Mouse (Mus musculus) limb, embryonic 11.5 days (tissue): ENCODE data around the gene Gm49380. TPM values are rescaled to one million over a fixed set of nuclear protein-coding genes. Genes with fewer than 3 reads are reported as not detected.
A peak's percentile ranks its signal among the peaks of the same experiment; 100 is the strongest.

Experiments used
- ATAC-seq: fragments of 200-750 bp; cut with Nextera tagmentation; 2 replicates; pipeline ENCODE4 v1.8.0; 2017; ENCODE audit warnings: low read depth; ENCODE audit not compliant: insufficient number of reproducible peaks, low FRiP score, low TSS enrichment
- DNase-seq: peaks from one replicate; pipeline ENCODE4 v3.0.0-alpha.2; 2015; ENCODE audit warnings: low spot score
- H3K27ac ChIP-seq: fragments of 300-500 bp; sonication (generic); replicated peaks from 2 replicates; pipeline ENCODE4 v1.5.1; 2014; ENCODE audit warnings: low read depth, mild to moderate bottlenecking, low read length
- H3K27me3 ChIP-seq: fragments of 300-500 bp; sonication (generic); 2 replicates; pipeline ENCODE4 v1.6.1; 2014; ENCODE audit warnings: mild to moderate bottlenecking, low read length, mixed read lengths; ENCODE audit not compliant: control insufficient read depth, insufficient read depth
- H3K36me3 ChIP-seq: fragments of 300-500 bp; sonication (generic); 2 replicates; pipeline ENCODE4 v1.6.1; 2014; ENCODE audit warnings: mild to moderate bottlenecking, low read length, moderate library complexity, mixed read lengths; ENCODE audit not compliant: control insufficient read depth, insufficient read depth
- H3K4me1 ChIP-seq: fragments of 300-500 bp; sonication (generic); 2 replicates; pipeline ENCODE4 v1.6.1; 2014; ENCODE audit warnings: low read length, mixed read lengths; ENCODE audit not compliant: control insufficient read depth, insufficient read depth
- H3K4me2 ChIP-seq: fragments of 300-500 bp; sonication (generic); 2 replicates; pipeline ENCODE4 v1.6.1; 2014; ENCODE audit warnings: low read depth, mild to moderate bottlenecking, moderate library complexity; ENCODE audit not compliant: severe bottlenecking
- H3K4me3 ChIP-seq: fragments of 300-500 bp; sonication (generic); 2 replicates; pipeline ENCODE4 v1.5.1; 2014; ENCODE audit warnings: low read depth, low read length
- H3K9ac ChIP-seq: fragments of 300-500 bp; sonication (generic); 2 replicates; pipeline ENCODE4 v1.6.1; 2014; ENCODE audit warnings: mild to moderate bottlenecking, low read length
- H3K9me3 ChIP-seq: fragments of 300-500 bp; sonication (generic); 2 replicates; pipeline ENCODE4 v1.6.1; 2016; ENCODE audit warnings: low read length; ENCODE audit not compliant: control insufficient read depth
- WGBS: fragments of 180-500 bp; shearing (Covaris S2); extraction: QIAGEN DNeasy Blood & Tissue Kit; methylation state at CpG from one replicate; pipeline ENCODE4 v1.1.7; 2014; 5-methylcytosine and 5-hydroxymethylcytosine counted together
- polyA plus RNA-seq: library from polyadenylated mRNA; unstranded; fragments of >200 nt; fragmentation: Nextera tagmentation; extraction: Ambion mirVana; gene quantifications from 2 replicates; pipeline ENCODE4 v1.2.1, GENCODE M21; 2014

Gene Gm49380
- polyA plus RNA-seq, 1 experiment from 2014 or later = not detected

GRCm38 (mm10) chr9:44084236-44084635 is 29.1 kb downstream of the Gm49380 start:
- Histone ChIP-seq H3K36me3 (no peaks in the 10 kb centered on the region), H3K4me2 (peak overlapping the region; percentile 99), H3K4me1 (peaks cover 14% of the 10 kb centered on the region), H3K27ac (no peak overlapping the region), H3K9ac (no peak overlapping the region), H3K27me3 (peaks cover 19% of the 10 kb centered on the region), H3K9me3 (no peaks in the 10 kb centered on the region), H3K4me3 (peak overlapping the region; percentile 58)
- 1% methylated on average over 14 of the region's 14 CpGs for WGBS
- no peak for DNase-seq
- no peak for ATAC-seq

- Histone ChIP-seq H3K36me3 (no peaks in the 10 kb centered on the region), H3K9ac (no peak overlapping the region), H3K4me3 (no peak overlapping the region), H3K4me1 (peaks cover 19% of the 10 kb centered on the region), H3K27ac (no peak overlapping the region), H3K9me3 (no peaks in the 10 kb centered on the region), H3K27me3 (peaks cover 17% of the 10 kb centered on the region), H3K4me2 (peak overlapping the region; percentile 99; the same call in 1 of the 2 replicates)
- ATAC-seq (no peak), DNase-seq (no peak)
- 7% methylated on average over 23 of the region's 23 CpGs for WGBS
These were observed 29.7 kb downstream of the Gm49380 start for GRCm38 (mm10) chr9:44083392-44084121.

GRCm38 (mm10) chr9:44082266-44082665 is 31.0 kb downstream of the Gm49380 start:
- Histone ChIP-seq H3K27ac (no peak overlapping the region), H3K4me2 (no peak overlapping the region), H3K4me3 (no peak overlapping the region), H3K9me3 (no peaks in the 10 kb centered on the region), H3K9ac (no peak overlapping the region), H3K4me1 (peaks cover 16% of the 10 kb centered on the region), H3K27me3 (peaks cover 17% of the 10 kb centered on the region), H3K36me3 (no peaks in the 10 kb centered on the region)
- DNase-seq (no peak), ATAC-seq (no peak)
- 90% methylated on average over 5 of the region's 5 CpGs for WGBS

GRCm38 (mm10) chr9:44081581-44081980 is 31.7 kb downstream of the Gm49380 start:
- no peaks in the 10 kb centered on the region for H3K36me3 ChIP-seq
- H3K9me3 ChIP-seq = no peaks in the 10 kb centered on the region
- no peak overlapping the region for H3K27ac ChIP-seq
- no peak overlapping the region for H3K9ac ChIP-seq
- H3K4me2 ChIP-seq = no peak overlapping the region
- 41% methylated on average over 5 of the region's 5 CpGs for WGBS
- ATAC-seq = no peak
- peaks cover 16% of the 10 kb centered on the region for H3K4me1 ChIP-seq
- DNase-seq = no peak
- H3K4me3 ChIP-seq = no peak overlapping the region
- H3K27me3 ChIP-seq = peaks cover 15% of the 10 kb centered on the region

GRCm38 (mm10) chr9:44080953-44081352 is 32.3 kb downstream of the Gm49380 start:
- Histone ChIP-seq H3K4me3 (no peak overlapping the region), H3K4me1 (peaks cover 16% of the 10 kb centered on the region), H3K36me3 (no peaks in the 10 kb centered on the region), H3K27me3 (peaks cover 11% of the 10 kb centered on the region), H3K27ac (no peak overlapping the region), H3K9me3 (no peaks in the 10 kb centered on the region), H3K9ac (no peak overlapping the region), H3K4me2 (no peak overlapping the region)
- DNase-seq = no peak
- ATAC-seq = no peak
- WGBS = 83% methylated on average over 5 of the region's 5 CpGs

- no peak overlapping the region for H3K9ac ChIP-seq
- ATAC-seq = no peak
- DNase-seq = no peak
- H3K4me2 ChIP-seq = no peak overlapping the region
- H3K4me3 ChIP-seq = no peak overlapping the region
- H3K9me3 ChIP-seq = no peaks in the 10 kb centered on the region
- H3K4me1 ChIP-seq = peaks cover 14% of the 10 kb centered on the region
- 68% methylated on average over 10 of the region's 10 CpGs for WGBS
- H3K27me3 ChIP-seq = peaks cover 6% of the 10 kb centered on the region
- no peaks in the 10 kb centered on the region for H3K36me3 ChIP-seq
- H3K27ac ChIP-seq = no peak overlapping the region
These were observed 33.1 kb downstream of the Gm49380 start for GRCm38 (mm10) chr9:44079997-44080780.

GRCm38 (mm10) chr9:44078955-44079756 is 34.1 kb downstream of the Gm49380 start:
- Histone ChIP-seq H3K27me3 (peaks cover 5% of the 10 kb centered on the region), H3K27ac (no peak overlapping the region), H3K4me3 (no peak overlapping the region), H3K9me3 (no peaks in the 10 kb centered on the region), H3K4me1 (peaks cover 13% of the 10 kb centered on the region), H3K36me3 (no peaks in the 10 kb centered on the region), H3K9ac (no peak overlapping the region; the same call in 1 of the 2 replicates), H3K4me2 (no peak overlapping the region)
- peak; percentile 22; the same call in 1 of the 2 replicates for ATAC-seq
- no peak for DNase-seq
- WGBS = 44% methylated on average over 15 of the region's 16 CpGs

GRCm38 (mm10) chr9:44078136-44078797 is 35.0 kb downstream of the Gm49380 start:
- Histone ChIP-seq H3K9me3 (no peaks in the 10 kb centered on the region), H3K4me3 (no peak overlapping the region), H3K36me3 (no peaks in the 10 kb centered on the region), H3K27ac (no peak overlapping the region), H3K27me3 (no peaks in the 10 kb centered on the region; the same call in 1 of the 2 replicates), H3K4me1 (peaks cover 13% of the 10 kb centered on the region; the same call in 1 of the 2 replicates), H3K4me2 (no peak overlapping the region), H3K9ac (no peak overlapping the region)
- 79% methylated on average over 10 of the region's 10 CpGs for WGBS
- no peak for DNase-seq
- ATAC-seq = no peak
